Mouse (Mus musculus): ENCODE data around the gene Nploc4. TPM values are rescaled to one million over a fixed set of nuclear protein-coding genes. Genes with fewer than 3 reads are reported as not detected.

Gene Nploc4
- polyA plus RNA-seq, 1 experiment from 2014 or later = 52.9 TPM

DNA sequence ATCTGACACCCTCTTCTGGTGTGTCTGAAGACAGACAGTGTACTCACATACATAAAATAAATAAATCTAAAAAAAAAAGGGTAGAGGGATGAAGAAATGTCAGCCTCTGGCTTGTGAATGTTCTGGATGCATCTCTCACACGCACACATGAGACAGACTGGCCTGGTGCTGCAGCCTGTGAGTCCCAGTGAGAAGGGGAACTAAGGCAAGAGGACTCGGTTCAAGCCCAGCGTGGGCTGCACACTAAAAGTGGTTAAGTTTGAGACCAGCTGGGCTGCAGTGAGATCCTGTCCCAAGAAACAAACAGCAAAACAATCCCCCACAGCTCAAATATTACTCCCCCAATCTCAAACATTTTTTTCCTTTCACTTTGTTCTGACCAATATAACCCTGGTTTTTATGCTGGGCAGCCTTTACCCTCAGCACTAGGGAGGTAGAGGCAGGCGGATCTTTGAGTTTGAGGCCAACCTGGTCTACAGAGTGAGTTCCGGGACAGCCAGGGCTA, 94.8 kb downstream of the Nploc4 start:
- no peak for ATAC-seq (ENCODE audit: insufficient number of reproducible peaks, insufficient read depth, low FRiP score, low TSS enrichment)
- peaks cover 6% of the 10 kb centered on the region for H3K4me1 ChIP-seq
- H3K4me2 ChIP-seq (replicated peaks) = no peak overlapping the region
- H3K27ac ChIP-seq = no peak overlapping the region
- no peaks in the 10 kb centered on the region for H3K9me3 ChIP-seq
- peaks cover 16% of the 10 kb centered on the region for H3K36me3 ChIP-seq
- WGBS = 88% methylated on average over 5 of the region's 5 CpGs
- H3K27me3 ChIP-seq = no peaks in the 10 kb centered on the region
- H3K9ac ChIP-seq = no peak overlapping the region
- H3K4me3 ChIP-seq = no peak overlapping the region

DNA sequence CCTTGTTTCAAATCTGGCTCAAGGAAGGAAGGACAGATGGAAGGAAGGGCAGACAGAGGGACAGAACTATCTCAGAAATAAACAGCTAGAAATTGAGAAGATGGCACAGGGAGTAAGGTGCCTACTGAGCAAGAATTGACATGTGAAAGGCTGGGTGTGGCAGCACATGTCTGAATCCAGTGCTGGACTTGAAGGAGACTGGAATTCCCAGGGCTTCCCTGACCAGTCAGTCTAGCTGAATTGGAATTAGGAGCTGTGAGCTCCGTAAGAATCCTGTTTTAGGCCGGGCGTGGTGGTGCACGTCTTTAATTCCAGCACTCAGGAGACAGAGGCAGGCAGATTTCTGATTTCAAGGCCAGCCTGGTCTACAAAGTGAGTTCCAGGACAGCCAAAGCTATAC, 95.8 kb downstream of the Nploc4 start:
- Histone ChIP-seq H3K27me3 (no peaks in the 10 kb centered on the region), H3K4me2 (replicated peaks) (no peak overlapping the region), H3K9ac (no peak overlapping the region), H3K4me3 (no peak overlapping the region), H3K36me3 (peaks cover 11% of the 10 kb centered on the region), H3K4me1 (peaks cover 6% of the 10 kb centered on the region), H3K27ac (no peak overlapping the region), H3K9me3 (no peaks in the 10 kb centered on the region)
- 94% methylated on average over 4 of the region's 4 CpGs for WGBS
- ATAC-seq (ENCODE audit: insufficient number of reproducible peaks, insufficient read depth, low FRiP score, low TSS enrichment) = no peak

DNA sequence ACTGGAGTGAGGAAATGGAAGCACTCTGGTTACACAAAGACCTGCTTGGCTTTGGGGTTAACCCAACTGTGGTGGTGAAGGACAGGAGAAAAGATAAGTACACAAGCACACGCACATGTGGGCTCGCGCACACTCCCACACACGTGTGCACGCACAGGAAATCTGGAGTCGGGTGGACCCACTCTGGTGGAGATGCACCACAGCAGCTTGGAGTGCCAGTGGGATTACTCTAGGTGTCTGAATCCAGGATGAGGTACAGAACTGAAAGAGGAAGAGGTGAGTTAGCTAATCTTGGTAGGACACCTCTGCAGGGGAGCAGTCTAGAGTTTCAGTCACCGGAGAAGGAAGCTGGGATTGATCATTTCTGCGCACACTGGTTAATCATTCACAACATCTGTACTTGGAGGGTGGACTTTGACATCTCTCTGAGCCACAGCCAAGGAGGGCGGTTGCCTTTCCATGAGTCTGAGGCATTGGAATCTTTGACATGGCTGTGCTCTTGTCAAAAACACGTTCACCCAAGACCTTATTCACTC, 97.5 kb downstream of the Nploc4 start:
- H3K27ac ChIP-seq = no peak overlapping the region
- no peak overlapping the region for H3K9ac ChIP-seq
- no peaks in the 10 kb centered on the region for H3K9me3 ChIP-seq
- H3K4me3 ChIP-seq = no peak overlapping the region
- ATAC-seq (ENCODE audit: insufficient number of reproducible peaks, insufficient read depth, low FRiP score, low TSS enrichment) = no peak
- H3K4me1 ChIP-seq = peaks cover 1% of the 10 kb centered on the region; the same call in 1 of the 2 replicates
- 84% methylated on average over 10 of the region's 10 CpGs for WGBS
- peaks cover 2% of the 10 kb centered on the region for H3K36me3 ChIP-seq
- H3K4me2 ChIP-seq (replicated peaks) = no peak overlapping the region
- no peaks in the 10 kb centered on the region for H3K27me3 ChIP-seq

DNA sequence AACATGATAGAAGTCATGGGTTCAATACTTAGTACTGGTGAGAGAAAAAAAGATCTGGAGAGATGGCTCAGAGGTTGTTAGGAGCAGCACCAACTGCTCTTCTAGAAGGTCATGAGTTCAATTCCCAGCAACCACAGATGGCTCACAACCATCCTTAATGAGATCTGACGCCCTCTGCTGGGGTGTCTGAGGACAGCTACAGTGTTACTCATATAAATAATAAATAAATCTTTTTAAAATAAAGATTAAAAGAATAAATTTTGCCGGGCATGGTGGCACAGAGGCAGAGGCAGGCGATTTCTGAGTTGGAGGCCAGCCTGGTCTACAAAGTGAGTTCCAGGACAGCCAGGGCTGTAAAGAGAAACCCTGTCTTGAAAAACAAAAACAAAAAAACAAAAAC, 98.7 kb downstream of the Nploc4 start:
- H3K4me2 ChIP-seq (replicated peaks) = no peak overlapping the region
- no peaks in the 10 kb centered on the region for H3K27me3 ChIP-seq
- no peak overlapping the region for H3K9ac ChIP-seq
- H3K4me3 ChIP-seq = no peak overlapping the region
- no peaks in the 10 kb centered on the region for H3K36me3 ChIP-seq
- H3K9me3 ChIP-seq = peaks cover 6% of the 10 kb centered on the region; the same call in 1 of the 2 replicates
- ATAC-seq (ENCODE audit: insufficient number of reproducible peaks, insufficient read depth, low FRiP score, low TSS enrichment) = no peak
- H3K27ac ChIP-seq = no peak overlapping the region
- 69% methylated on average over 3 of the region's 3 CpGs for WGBS
- H3K4me1 ChIP-seq = no peaks in the 10 kb centered on the region

DNA sequence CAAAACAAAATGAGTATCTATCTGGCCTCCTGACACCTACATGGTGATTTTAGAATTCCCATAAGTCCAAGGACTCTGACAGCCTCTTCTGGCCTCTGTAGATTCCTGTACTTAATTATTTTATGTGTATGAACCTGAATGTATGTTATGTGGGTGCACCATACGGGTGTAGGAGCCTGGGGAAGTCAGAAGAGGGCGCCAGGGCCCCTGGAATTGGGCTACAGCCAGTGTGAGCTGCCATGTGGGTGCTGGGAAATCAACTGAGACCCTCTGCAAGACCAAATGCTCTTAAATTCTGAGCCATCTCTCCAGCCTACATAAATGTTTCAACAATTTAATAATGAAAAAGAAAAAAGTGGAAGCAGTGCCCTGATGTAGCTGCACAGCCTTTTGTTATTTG, 100.1 kb downstream of the Nploc4 start:
- Histone ChIP-seq H3K27me3 (no peaks in the 10 kb centered on the region), H3K4me1 (no peaks in the 10 kb centered on the region), H3K9me3 (peaks cover 6% of the 10 kb centered on the region; the same call in 1 of the 2 replicates), H3K4me3 (no peak overlapping the region), H3K4me2 (replicated peaks) (no peak overlapping the region), H3K27ac (no peak overlapping the region), H3K36me3 (no peaks in the 10 kb centered on the region), H3K9ac (no peak overlapping the region)
- WGBS = 51% methylated on average over 2 of the region's 2 CpGs
- no peak for ATAC-seq (ENCODE audit: insufficient number of reproducible peaks, insufficient read depth, low FRiP score, low TSS enrichment)

DNA sequence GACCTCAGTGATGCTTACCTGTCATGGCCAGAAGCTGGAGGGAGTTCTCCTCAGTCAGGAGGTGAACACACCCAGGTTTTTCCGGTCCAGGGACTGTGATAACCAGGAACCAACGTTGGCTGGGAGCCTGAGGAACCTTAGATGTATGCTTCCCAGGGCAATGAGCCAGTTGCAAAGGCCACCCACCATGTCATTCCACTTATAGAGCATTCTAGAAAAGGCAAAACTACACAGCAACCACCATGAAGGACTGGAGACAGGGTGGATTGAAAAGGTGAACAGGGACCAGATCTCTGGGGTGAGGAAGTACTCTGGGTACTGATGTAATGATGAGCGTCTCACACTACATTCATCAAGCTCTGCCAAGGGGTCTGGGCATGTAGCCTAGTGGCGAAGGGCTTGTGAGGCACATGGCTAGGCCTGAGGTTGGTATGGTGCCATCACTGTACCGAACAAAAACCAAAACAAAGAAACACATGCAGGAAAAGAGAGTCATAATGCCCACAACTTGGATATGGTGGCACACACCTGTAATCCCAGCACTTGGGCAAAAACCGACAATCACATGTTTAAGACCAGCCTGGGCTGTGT, 102.0 kb downstream of the Nploc4 start:
- Histone ChIP-seq H3K9ac (no peak overlapping the region), H3K4me2 (replicated peaks) (no peak overlapping the region), H3K27me3 (no peaks in the 10 kb centered on the region), H3K4me1 (no peaks in the 10 kb centered on the region), H3K9me3 (peaks cover 6% of the 10 kb centered on the region; the same call in 1 of the 2 replicates), H3K27ac (no peak overlapping the region), H3K36me3 (no peaks in the 10 kb centered on the region), H3K4me3 (no peak overlapping the region)
- 85% methylated on average over 6 of the region's 6 CpGs for WGBS
- ATAC-seq (ENCODE audit: insufficient number of reproducible peaks, insufficient read depth, low FRiP score, low TSS enrichment) = no peak

Small RNA genes within 50 kb of the gene (microRNA-seq; reads per million reads assigned to microRNA genes)
- gene Gm23419 (not detected), gene Mir6935 (1.1 reads per million)

Other genes with a start within 250 kb of the Nploc4 start
- 16.8 and 18.8 TPM in 2 replicates for gene Bahcc1, start 204.8 kb downstream of the Nploc4 start, polyA plus RNA-seq (2016; fragmentation: Nextera tagmentation; extraction: Ambion mirVana)
- gene Actg1, start 89.2 kb downstream of the Nploc4 start, polyA plus RNA-seq (2016; fragmentation: Nextera tagmentation; extraction: Ambion mirVana) = 3,148 and 3,183 TPM in 2 replicates
- 0.61 and 0.78 TPM in 2 replicates for gene Fscn2, start 76.2 kb downstream of the Nploc4 start, polyA plus RNA-seq (2016; fragmentation: Nextera tagmentation; extraction: Ambion mirVana)
- 44.6 and 48.3 TPM in 2 replicates for gene Faap100, start 58.9 kb downstream of the Nploc4 start, polyA plus RNA-seq (2016; fragmentation: Nextera tagmentation; extraction: Ambion mirVana)
- gene Tspan10, start 4.9 kb upstream of the Nploc4 start, polyA plus RNA-seq (2016; fragmentation: Nextera tagmentation; extraction: Ambion mirVana) = 2.1 and 3.6 TPM in 2 replicates
- gene Pde6g, start 15.8 kb upstream of the Nploc4 start, polyA plus RNA-seq (2016; fragmentation: Nextera tagmentation; extraction: Ambion mirVana) = 0.28 TPM in 1 of 2 replicates, not detected in the other
- gene Oxld1, start 20.4 kb upstream of the Nploc4 start, polyA plus RNA-seq (2016; fragmentation: Nextera tagmentation; extraction: Ambion mirVana) = 11.2 and 12.0 TPM in 2 replicates
- 41.8 and 42.2 TPM in 2 replicates for gene Ccdc137, start 20.4 kb upstream of the Nploc4 start, polyA plus RNA-seq (2016; fragmentation: Nextera tagmentation; extraction: Ambion mirVana)
- 62.9 and 64.2 TPM in 2 replicates for gene Arl16, start 29.9 kb upstream of the Nploc4 start, polyA plus RNA-seq (2016; fragmentation: Nextera tagmentation; extraction: Ambion mirVana)
- gene Mrpl12, start 46.9 kb upstream of the Nploc4 start, polyA plus RNA-seq (2016; fragmentation: Nextera tagmentation; extraction: Ambion mirVana) = 126 and 128 TPM in 2 replicates
- 52.6 and 57.4 TPM in 2 replicates for gene Slc25a10, start 54.1 kb upstream of the Nploc4 start, polyA plus RNA-seq (2016; fragmentation: Nextera tagmentation; extraction: Ambion mirVana)
- 1.7 and 2.1 TPM in 2 replicates for gene Gcgr, start 93.0 kb upstream of the Nploc4 start, polyA plus RNA-seq (2016; fragmentation: Nextera tagmentation; extraction: Ambion mirVana)
- gene Mcrip1, start 112.0 kb upstream of the Nploc4 start, polyA plus RNA-seq (2016; fragmentation: Nextera tagmentation; extraction: Ambion mirVana) = 234 and 242 TPM in 2 replicates
- 0.36 TPM in 1 of 2 replicates, not detected in the other for gene Ppp1r27, start 113.4 kb upstream of the Nploc4 start, polyA plus RNA-seq (2016; fragmentation: Nextera tagmentation; extraction: Ambion mirVana)
- gene P4hb, start 135.5 kb upstream of the Nploc4 start, polyA plus RNA-seq (2016; fragmentation: Nextera tagmentation; extraction: Ambion mirVana) = 622 and 637 TPM in 2 replicates
- 561 and 568 TPM in 2 replicates for gene Arhgdia, start 143.9 kb upstream of the Nploc4 start, polyA plus RNA-seq (2016; fragmentation: Nextera tagmentation; extraction: Ambion mirVana)
- 683 and 688 TPM in 2 replicates for gene Alyref, start 160.7 kb upstream of the Nploc4 start, polyA plus RNA-seq (2016; fragmentation: Nextera tagmentation; extraction: Ambion mirVana)
- gene Anapc11, start 160.7 kb upstream of the Nploc4 start, polyA plus RNA-seq (2016; fragmentation: Nextera tagmentation; extraction: Ambion mirVana) = 191 and 198 TPM in 2 replicates
- gene Npb, start 170.8 kb upstream of the Nploc4 start, polyA plus RNA-seq (2016; fragmentation: Nextera tagmentation; extraction: Ambion mirVana) = 0.99 TPM in 1 of 2 replicates, not detected in the other
- gene Pcyt2, start 180.2 kb upstream of the Nploc4 start, polyA plus RNA-seq (2016; fragmentation: Nextera tagmentation; extraction: Ambion mirVana) = 143 and 147 TPM in 2 replicates
- gene Sirt7, start 187.5 kb upstream of the Nploc4 start, polyA plus RNA-seq (2016; fragmentation: Nextera tagmentation; extraction: Ambion mirVana) = 29.7 and 30.4 TPM in 2 replicates
- 33.6 and 34.8 TPM in 2 replicates for gene Mafg, start 195.9 kb upstream of the Nploc4 start, polyA plus RNA-seq (2016; fragmentation: Nextera tagmentation; extraction: Ambion mirVana)
- 25.3 and 26.5 TPM in 2 replicates for gene Pycr1, start 206.1 kb upstream of the Nploc4 start, polyA plus RNA-seq (2016; fragmentation: Nextera tagmentation; extraction: Ambion mirVana)
- 0.47 TPM in 1 of 2 replicates, not detected in the other for gene Myadml2, start 210.4 kb upstream of the Nploc4 start, polyA plus RNA-seq (2016; fragmentation: Nextera tagmentation; extraction: Ambion mirVana)
- gene Notum, start 223.5 kb upstream of the Nploc4 start, polyA plus RNA-seq (2016; fragmentation: Nextera tagmentation; extraction: Ambion mirVana) = 5.1 and 6.3 TPM in 2 replicates
- 131 and 139 TPM in 2 replicates for gene Aspscr1, start 235.3 kb upstream of the Nploc4 start, polyA plus RNA-seq (2016; fragmentation: Nextera tagmentation; extraction: Ambion mirVana)

Measured in embryonic facial prominence, embryonic 12.5 days (tissue).